Mouse (Mus musculus) thymus, adult 2 months (tissue): ENCODE results near the gene Radil. TPM values are rescaled to one million over a fixed set of nuclear protein-coding genes. Genes with fewer than 3 reads are reported as not detected.

ENCODE experiments used
- DNase-seq: peaks from one replicate; pipeline ENCODE4 v3.0.0; 2021
- H3K27ac ChIP-seq: fragments of 200-500 bp; 2 replicates; pipeline ENCODE4 v1.5.1; 2012; ENCODE audit warnings: low read length, control low read depth; ENCODE audit not compliant: control insufficient read depth, insufficient read depth
- H3K27me3 ChIP-seq: fragments of 200-500 bp; 2 replicates; pipeline ENCODE4 v1.6.1; 2012; ENCODE audit warnings: mild to moderate bottlenecking, low read length, moderate library complexity, mixed read lengths; ENCODE audit not compliant: control insufficient read depth, insufficient read depth
- H3K36me3 ChIP-seq: fragments of 200-500 bp; 2 replicates; pipeline ENCODE4 v1.6.1; 2012; ENCODE audit warnings: mild to moderate bottlenecking, low read length, moderate library complexity; ENCODE audit not compliant: control insufficient read depth, insufficient read depth
- H3K4me1 ChIP-seq: fragments of 200-500 bp; replicated peaks from 2 replicates; pipeline ENCODE4 v1.6.1; 2012; ENCODE audit warnings: low read length; ENCODE audit not compliant: control insufficient read depth, insufficient read depth
- H3K4me3 ChIP-seq: fragments of 200-500 bp; 2 replicates; pipeline ENCODE4 v1.5.1; 2012; ENCODE audit warnings: mild to moderate bottlenecking, low read length, control low read depth, moderate library complexity; ENCODE audit not compliant: control insufficient read depth, insufficient read depth
- CTCF ChIP-seq: fragments of 200-500 bp; IDR thresholded peaks from 2 replicates; pipeline ENCODE4 v1.5.1; 2012; ENCODE audit warnings: mild to moderate bottlenecking, control low read depth, low read length, moderate library complexity, borderline replicate concordance; ENCODE audit not compliant: control insufficient read depth, poor library complexity, insufficient read depth; ENCODE audit errors: extremely low read depth
- POLR2A ChIP-seq: fragments of 200-500 bp; IDR thresholded peaks from 2 replicates; pipeline ENCODE4 v1.6.1; 2012; ENCODE audit warnings: mild to moderate bottlenecking, low read length, control low read depth, moderate library complexity; ENCODE audit not compliant: control insufficient read depth, poor library complexity, insufficient read depth; ENCODE audit errors: extremely low read depth
- WGBS: fragments of 180-500 bp; shearing (Covaris S2); methylation state at CpG from one replicate; pipeline ENCODE4 v1.1.7; 2018; 5-methylcytosine and 5-hydroxymethylcytosine counted together
- polyA plus RNA-seq: library from polyadenylated mRNA; depleted of rRNA; stranded (reverse); fragments of >200 nt; gene quantifications from 2 replicates; pipeline ENCODE4 v1.2.3, GENCODE M21; 2012

Gene Radil
- polyA plus RNA-seq, 1 experiment: 1.9 TPM

- no peaks in the 10 kb centered on the region for H3K27me3 ChIP-seq
- peaks cover 25% of the 10 kb centered on the region for H3K36me3 ChIP-seq
- no peak overlapping the region for H3K4me3 ChIP-seq
- WGBS: 48% methylated on average over 5 of the region's 5 CpGs
- no peak overlapping the region for H3K27ac ChIP-seq
- H3K4me1 ChIP-seq: peaks cover 7% of the 10 kb centered on the region
- DNase-seq: no peak
- TF ChIP-seq POLR2A: no peak
- TF ChIP-seq CTCF: no peak
Observed at GRCm38 (mm10) chr5:142459834-142460233, 91.1 kb downstream of the Radil start.

GRCm38 (mm10) chr5:142458791-142459557, 91.9 kb downstream of the Radil start:
- WGBS: 88% methylated on average over 17 of the region's 17 CpGs
- H3K4me1 ChIP-seq: peaks cover 3% of the 10 kb centered on the region
- DNase-seq: no peak
- H3K27me3 ChIP-seq: no peaks in the 10 kb centered on the region
- TF ChIP-seq CTCF (no peak), POLR2A (no peak)
- H3K36me3 ChIP-seq: peaks cover 34% of the 10 kb centered on the region
- H3K4me3 ChIP-seq: no peak overlapping the region
- H3K27ac ChIP-seq: no peak overlapping the region

GRCm38 (mm10) chr5:142457345-142457744, 93.6 kb downstream of the Radil start:
- TF ChIP-seq POLR2A (no peak), CTCF (no peak)
- 57% methylated on average over 10 of the region's 10 CpGs for WGBS
- Histone ChIP-seq H3K4me3 (no peak overlapping the region), H3K36me3 (peaks cover 43% of the 10 kb centered on the region), H3K4me1 (peaks cover 3% of the 10 kb centered on the region; the same call in 1 of the 2 replicates), H3K27ac (no peak overlapping the region), H3K27me3 (no peaks in the 10 kb centered on the region)
- no peak for DNase-seq

GRCm38 (mm10) chr5:142456318-142456717, 94.6 kb downstream of the Radil start:
- DNase-seq: no peak
- Histone ChIP-seq H3K27me3 (no peaks in the 10 kb centered on the region), H3K27ac (no peak overlapping the region), H3K36me3 (peaks cover 43% of the 10 kb centered on the region), H3K4me1 (peaks cover 3% of the 10 kb centered on the region; the same call in 1 of the 2 replicates), H3K4me3 (no peak overlapping the region)
- 92% methylated on average over 15 of the region's 15 CpGs for WGBS
- TF ChIP-seq CTCF (no peak), POLR2A (no peak)

- no peak for DNase-seq
- H3K27ac ChIP-seq: no peak overlapping the region
- peaks cover 54% of the 10 kb centered on the region for H3K36me3 ChIP-seq
- TF ChIP-seq CTCF: no peak
- TF ChIP-seq POLR2A: no peak
- 97% methylated on average over 13 of the region's 13 CpGs for WGBS
- no peak overlapping the region for H3K4me3 ChIP-seq
- 0 out of 2 replicates have a peak, but pooled peaks cover under 1% of the 10 kb centered on the region for H3K4me1 ChIP-seq
- no peaks in the 10 kb centered on the region for H3K27me3 ChIP-seq
Observed at GRCm38 (mm10) chr5:142453742-142454141, 97.2 kb downstream of the Radil start.

GRCm38 (mm10) chr5:142451759-142452158, 99.1 kb downstream of the Radil start:
- Histone ChIP-seq H3K27ac (no peak overlapping the region), H3K4me1 (peaks cover 4% of the 10 kb centered on the region), H3K4me3 (no peak overlapping the region), H3K27me3 (no peaks in the 10 kb centered on the region), H3K36me3 (peaks cover 38% of the 10 kb centered on the region)
- WGBS: 73% methylated on average over 1 of the region's 1 CpGs
- DNase-seq: no peak
- TF ChIP-seq POLR2A (no peak), CTCF (no peak)
